ENCODE assay signal across 15 mouse cellular contexts in the genomic region with DNA sequence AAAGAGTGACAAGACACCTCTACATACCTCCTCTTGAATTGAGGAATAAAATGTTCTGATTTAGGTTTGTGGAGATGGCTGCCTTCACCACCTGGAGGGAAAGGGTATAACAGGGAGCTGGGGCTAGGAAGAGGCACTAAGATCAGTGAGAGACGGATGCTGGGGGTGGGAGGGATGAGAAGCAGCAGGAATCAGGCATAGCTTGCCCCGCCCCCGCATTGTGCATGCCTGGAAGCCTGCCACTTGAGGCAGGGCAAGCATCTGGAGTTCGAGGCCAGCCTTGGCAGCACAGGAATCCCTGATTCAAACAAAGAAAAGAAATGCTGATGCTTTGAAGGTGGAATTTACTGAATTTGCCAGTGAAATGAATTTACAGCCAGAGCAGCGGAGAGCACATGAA.
DNase-seq lines count a peak whose midpoint lies in the region; ATAC-seq and TF ChIP-seq lines count a peak whose summit lies in the region.
"Had no signal": no experiment of that assay in that cellular context is flagged by ENCODE, and none has a peak within 500 bp of the region (broad histone marks: within the 10 kb centered on the region; RNA-seq: fewer than 3 reads in every experiment).

No protein-coding gene starts in this region.

- no peak for ATAC-seq in forebrain, embryonic 14.5 days
- no peak for ATAC-seq in forebrain, embryonic 12.5 days (ENCODE audit: low FRiP score)
- ATAC-seq in liver, embryonic 12.5 days, result no peak

- H3K4me3 ChIP-seq in forebrain, embryonic 14.5 days (ENCODE audit: low read depth, low read length), result no peak overlapping the region
- no peak overlapping the region for H3K4me3 ChIP-seq in forebrain, embryonic 12.5 days (replicated peaks)
- H3K4me3 ChIP-seq in liver, embryonic 12.5 days, result no peak overlapping the region
- H3K4me3 ChIP-seq in ES-E14 (ENCODE audit: insufficient read depth in 1 of 2, low read depth in 1 of 2, low read length in 2 of 2, poor library complexity in 1 of 2, severe bottlenecking in 1 of 2), result no peak overlapping the region
- H3K4me3 ChIP-seq: heart, embryonic 10.5 days had no signal

- H3K4me2 ChIP-seq in forebrain, embryonic 14.5 days (ENCODE audit: low read length), result no peak overlapping the region
- H3K4me2 ChIP-seq in forebrain, embryonic 12.5 days, result no peak overlapping the region
- H3K4me2 ChIP-seq in liver, embryonic 12.5 days, result no peak overlapping the region

- WGBS in forebrain, embryonic 14.5 days, result 39% methylated on average over 5 of the region's 5 CpGs
- WGBS in forebrain, embryonic 12.5 days, result 47% methylated on average over 5 of the region's 5 CpGs
- WGBS in liver, embryonic 12.5 days (ENCODE audit: insufficient replicate concordance), result 43% methylated on average over 5 of the region's 5 CpGs

- H3K27ac ChIP-seq in forebrain, embryonic 14.5 days (ENCODE audit: low read depth, low read length), result no peak overlapping the region
- no peak overlapping the region for H3K27ac ChIP-seq in forebrain, embryonic 12.5 days
- H3K27ac ChIP-seq in liver, embryonic 12.5 days, result no peak overlapping the region
- H3K27ac ChIP-seq in ES-E14 (ENCODE audit: insufficient read depth, low read depth, low read length, poor library complexity, severe bottlenecking), result no peak overlapping the region
- H3K27ac ChIP-seq: heart, embryonic 10.5 days had no signal

- H3K4me1 ChIP-seq in forebrain, embryonic 14.5 days (ENCODE audit: control insufficient read depth, insufficient read depth, low read length), result no peaks in the 10 kb centered on the region
- peaks cover 18% of the 10 kb centered on the region for H3K4me1 ChIP-seq in forebrain, embryonic 12.5 days
- no peaks in the 10 kb centered on the region for H3K4me1 ChIP-seq in liver, embryonic 12.5 days
- H3K4me1 ChIP-seq in ES-E14 (ENCODE audit: control insufficient read depth in 2 of 2, insufficient read depth in 2 of 2, low read length in 2 of 2, poor library complexity in 1 of 2), result peaks cover 0 to 6% of the 10 kb centered on the region in 2 experiments; a peak in 2 of 4 replicates

- H3K36me3 ChIP-seq in forebrain, embryonic 14.5 days (ENCODE audit: control insufficient read depth, insufficient read depth, low read length), result no peaks in the 10 kb centered on the region
- no peaks in the 10 kb centered on the region for H3K36me3 ChIP-seq in forebrain, embryonic 12.5 days (replicated peaks)
- H3K36me3 ChIP-seq in liver, embryonic 12.5 days, result no peaks in the 10 kb centered on the region
- no peaks in the 10 kb centered on the region for H3K36me3 ChIP-seq in ES-E14 (ENCODE audit: control insufficient read depth, insufficient read depth, low read length, poor library complexity, severe bottlenecking)
- H3K36me3 ChIP-seq: heart, embryonic 10.5 days had no signal

- in situ Hi-C loops in ES-E14 (cut with MboI; ENCODE audit: low sequenced_read_pairs in 2 of 2, unreplicated experiment in 2 of 2), result no loop called here

- no peak overlapping the region for H3K9ac ChIP-seq in forebrain, embryonic 14.5 days (ENCODE audit: low read length)
- no peak overlapping the region for H3K9ac ChIP-seq in forebrain, embryonic 12.5 days
- H3K9ac ChIP-seq in liver, embryonic 12.5 days, result no peak overlapping the region
- no peak overlapping the region for H3K9ac ChIP-seq in ES-E14 (ENCODE audit: insufficient read depth, low read depth, low read length, poor library complexity, severe bottlenecking)

- H3K27me3 ChIP-seq in forebrain, embryonic 14.5 days (replicated peaks; ENCODE audit: control insufficient read depth, insufficient read depth, low read length), result no peaks in the 10 kb centered on the region
- no peaks in the 10 kb centered on the region for H3K27me3 ChIP-seq in forebrain, embryonic 12.5 days
- no peaks in the 10 kb centered on the region for H3K27me3 ChIP-seq in liver, embryonic 12.5 days (replicated peaks)

- DNase-seq in forebrain, embryonic 14.5 days (ENCODE audit: low spot score), result peak; percentile 29
- DNase-seq in liver (peak; percentile 11), ES-E14 (ENCODE audit: low read depth, low spot score) (peak; percentile 28)
- DNase-seq in embryo, embryonic 10 days (ENCODE audit: low spot score), result peak; percentile 60
- DNase-seq in natural killer cell, adult 2 months (ENCODE audit: low spot score in 2 of 2), result no peak
- DNase-seq in gastrocnemius, postnatal 4 days (ENCODE audit: low spot score in 2 of 2), result no peak
- DNase-seq: adrenal gland, postnatal 25 days; B cell, adult 2 months; cerebellum, postnatal 36 days; gastrocnemius, postnatal 14 days; heart, postnatal 14 days; kidney, adult 9 months had no signal

- H3K9me3 ChIP-seq in forebrain, embryonic 14.5 days (replicated peaks; ENCODE audit: control insufficient read depth, low read length), result no peaks in the 10 kb centered on the region
- no peaks in the 10 kb centered on the region for H3K9me3 ChIP-seq in forebrain, embryonic 12.5 days
- no peaks in the 10 kb centered on the region for H3K9me3 ChIP-seq in liver, embryonic 12.5 days (replicated peaks)
- H3K9me3 ChIP-seq in ES-E14 (ENCODE audit: control insufficient read depth, insufficient read depth, low read depth, low read length), result no peaks in the 10 kb centered on the region
- H3K9me3 ChIP-seq: heart, embryonic 10.5 days had no signal

TF ChIP-seq in ES-E14, 5 proteins besides CTCF, POLR2A, EP300 and RAD21:
- TF ChIP-seq CHD2 (IDR thresholded peaks at IDR 0.05; ENCODE audit: low read depth, low read length) (no peak), ZC3H11A (IDR thresholded peaks at IDR 0.05; ENCODE audit: borderline replicate concordance, low read depth, low read length) (no peak)
TF ChIP-seq in ES-E14: peak in this region for 0.

Comparison
In these comparisons a context has a peak if more than half of its experiments do, and no peak if none do; other contexts are left out.
1. DNase-seq: peak in forebrain, embryonic 14.5 days (single experiment), liver (single experiment), ES-E14 (single experiment) and embryo, embryonic 10 days (single experiment); none in natural killer cell, adult 2 months (0 of 2) and gastrocnemius, postnatal 4 days (0 of 2).